Mouse (Mus musculus) neutrophil, adult 5-6 weeks (primary cell): ENCODE measurements around the gene Slc19a1. TPM values are rescaled to one million over a fixed set of nuclear protein-coding genes. Genes with fewer than 3 reads are reported as not detected.

Experiments
- ATAC-seq: fragments of 151-379, 151-347 bp; 2 replicates; pipeline ENCODE4 v1.8.0; 2017; ENCODE audit warnings: mild to moderate bottlenecking, moderate TSS enrichment; ENCODE audit not compliant: insufficient number of reproducible peaks, poor library complexity, low FRiP score, severe bottlenecking; ENCODE audit errors: extremely low read depth
- total RNA-seq: library from RNA; stranded (forward); fragments of 200-1000 nt; gene quantifications from 2 replicates; pipeline ENCODE4 v1.2.3, GENCODE M21; 2017

Gene Slc19a1
- total RNA-seq, 1 experiment from 2014 or later = 3.6 TPM

DNA sequence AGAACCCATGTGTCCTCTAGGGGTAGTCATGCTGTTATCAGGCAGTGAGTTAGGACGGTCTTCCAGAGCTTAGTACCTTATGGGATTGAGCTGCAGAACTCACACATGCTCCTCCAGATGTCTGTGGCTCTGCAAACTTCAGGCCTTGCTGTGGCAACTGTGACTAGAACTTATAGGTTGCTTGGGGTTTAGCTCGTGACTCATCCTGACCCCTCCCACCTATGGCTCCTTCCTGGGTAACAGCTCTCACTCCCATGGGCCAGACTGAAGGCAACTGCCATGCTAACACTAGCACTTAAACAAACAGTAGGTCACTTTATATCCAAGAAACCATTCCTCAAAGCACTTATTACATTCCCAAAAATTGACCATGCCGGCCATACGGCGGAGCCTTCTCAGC is 1.4 kb upstream of the Slc19a1 start:
- no peak for ATAC-seq

DNA sequence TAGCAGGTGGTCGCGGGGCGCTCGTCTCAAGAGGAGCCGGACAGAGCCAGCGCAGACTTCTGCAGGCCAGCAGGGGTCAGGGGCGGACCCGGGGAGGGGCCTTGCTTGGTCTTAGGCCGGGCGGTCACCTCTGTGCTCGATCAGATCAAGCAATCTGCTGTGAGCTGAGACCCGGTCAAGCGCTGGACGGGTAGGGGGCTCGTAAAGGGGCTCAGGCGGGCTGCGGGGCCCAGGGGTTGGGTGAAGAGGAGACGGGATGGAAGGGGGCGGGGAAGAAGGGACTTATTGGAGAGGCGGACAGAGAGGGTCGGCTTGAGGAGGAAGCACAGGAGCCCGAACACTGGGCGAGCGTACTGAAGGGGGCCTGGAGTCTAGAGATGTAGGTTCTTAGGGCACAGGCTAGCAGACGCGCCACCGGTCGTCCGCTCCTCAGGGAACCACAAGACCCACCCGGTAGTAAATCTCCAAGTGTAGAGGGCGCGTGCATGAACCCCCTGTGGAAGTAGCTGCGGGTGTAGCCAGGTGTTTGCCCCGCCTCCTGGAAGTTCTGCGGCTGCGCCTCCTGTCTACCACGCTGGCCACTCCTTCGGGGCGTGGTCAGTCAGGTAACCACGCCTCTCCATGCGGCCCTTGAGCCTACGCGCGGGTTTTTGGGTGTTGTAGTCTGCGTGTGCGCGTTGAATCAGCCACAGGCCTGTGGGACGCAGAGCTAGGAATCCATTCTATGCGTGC is 716 bp downstream of the Slc19a1 start:
- peak; percentile 88 for ATAC-seq

- no peak; the same call in 1 of the 2 replicates for ATAC-seq
These were observed 1.4 kb downstream of the Slc19a1 start for GRCm38 (mm10) chr10:77033323-77034025.

- ATAC-seq = no peak
These were observed 3.4 kb downstream of the Slc19a1 start for GRCm38 (mm10) chr10:77035487-77035886.

DNA sequence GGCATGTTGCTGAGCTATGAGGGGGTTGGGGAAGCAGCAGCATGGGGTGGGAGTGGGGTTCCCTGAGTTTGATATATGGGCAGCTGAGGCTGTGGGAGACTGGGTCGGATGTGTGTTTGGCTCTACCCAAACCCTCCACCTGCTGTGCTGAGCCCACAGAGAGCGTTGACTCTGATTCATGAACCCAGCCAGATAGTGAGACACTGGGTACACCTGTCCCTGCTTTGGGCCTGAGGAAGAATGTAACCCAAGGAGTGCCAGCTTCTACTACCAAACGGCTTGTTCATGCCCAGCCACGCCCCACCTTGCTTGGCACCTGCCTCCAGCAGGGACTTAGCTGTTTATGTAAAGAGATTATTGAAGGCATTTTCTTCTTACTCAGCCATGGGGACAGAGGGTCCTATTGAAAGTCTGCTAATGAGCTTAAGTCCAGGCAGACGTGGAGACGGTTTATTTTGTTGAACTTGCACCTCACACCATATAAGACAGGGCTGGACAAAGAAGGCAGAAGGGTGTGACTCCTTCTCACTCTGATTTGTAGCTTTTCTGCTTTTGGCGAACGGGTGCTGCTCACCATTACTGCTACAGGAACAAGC is 6.6 kb downstream of the Slc19a1 start:
- ATAC-seq = no peak

DNA sequence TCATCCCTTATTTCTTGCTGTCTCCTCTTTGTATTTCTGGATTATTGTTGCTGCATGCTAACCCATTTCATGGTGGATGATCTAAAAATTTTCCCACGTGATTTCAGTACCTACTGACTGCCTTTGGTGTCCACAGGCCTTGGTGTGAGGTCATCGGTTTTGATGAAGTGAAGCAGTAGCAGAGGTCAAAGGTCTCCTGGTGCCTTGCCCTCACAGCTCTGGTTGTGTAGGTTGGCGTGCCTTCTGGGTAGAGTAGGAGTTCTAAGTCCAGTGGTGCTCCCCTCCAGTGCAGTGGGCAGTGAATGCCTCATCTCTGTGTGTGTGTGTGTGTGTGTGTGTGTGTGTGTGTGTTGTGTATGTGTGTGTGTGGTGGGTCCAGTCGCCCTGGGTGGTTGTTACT is 16.2 kb downstream of the Slc19a1 start:
- ATAC-seq = no peak

- ATAC-seq = no peak
These were observed 16.6 kb downstream of the Slc19a1 start for GRCm38 (mm10) chr10:77048606-77049005.

DNA sequence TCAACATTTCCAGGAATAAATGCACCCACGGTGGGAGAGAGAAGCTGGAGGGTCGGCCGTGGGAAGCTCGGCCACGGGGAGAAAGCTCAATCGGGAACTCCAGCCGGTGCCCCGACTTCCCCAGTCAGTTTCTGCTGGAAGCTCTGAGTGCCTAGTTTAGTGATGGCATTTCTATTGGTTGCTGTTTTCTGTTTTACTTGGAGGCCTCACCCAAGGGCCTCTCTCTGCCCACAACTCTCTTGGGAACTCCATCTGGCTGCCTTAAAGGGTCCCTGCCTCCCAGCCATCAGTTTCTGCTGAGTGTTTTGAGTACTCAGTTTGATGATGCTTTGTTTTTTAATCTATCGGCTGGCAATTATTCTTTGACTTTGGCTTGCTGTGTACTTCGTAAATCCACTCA is 24.7 kb downstream of the Slc19a1 start:
- ATAC-seq = no peak

- no peak for ATAC-seq
These were observed 29.4 kb downstream of the Slc19a1 start for GRCm38 (mm10) chr10:77061426-77061825.

- no peak for ATAC-seq
These were observed 30.5 kb downstream of the Slc19a1 start for GRCm38 (mm10) chr10:77062393-77063010.

DNA sequence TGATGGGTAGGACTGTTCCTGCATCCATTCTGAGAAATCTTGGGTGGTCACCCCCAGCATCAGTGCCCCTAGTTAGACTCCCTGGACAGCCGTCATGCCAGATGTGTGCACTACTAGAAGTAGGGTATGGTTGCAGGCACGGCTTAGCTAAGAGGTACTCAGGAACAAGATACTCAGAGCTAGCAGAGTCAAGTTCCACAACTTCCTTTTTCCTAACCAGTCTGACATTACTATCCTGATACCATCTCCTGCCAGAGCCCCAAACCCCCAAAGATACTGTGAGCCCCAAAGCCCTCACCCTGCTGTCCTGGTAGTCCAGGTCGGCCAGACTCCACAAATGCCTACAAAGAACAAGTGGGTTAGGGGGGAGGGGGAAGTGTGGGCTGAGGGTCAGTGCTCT is 32.2 kb downstream of the Slc19a1 start:
- ATAC-seq = no peak

GRCm38 (mm10) chr10:77064659-77065058 is 32.6 kb downstream of the Slc19a1 start:
- no peak for ATAC-seq

GRCm38 (mm10) chr10:77068469-77068868 is 36.4 kb downstream of the Slc19a1 start:
- no peak for ATAC-seq

DNA sequence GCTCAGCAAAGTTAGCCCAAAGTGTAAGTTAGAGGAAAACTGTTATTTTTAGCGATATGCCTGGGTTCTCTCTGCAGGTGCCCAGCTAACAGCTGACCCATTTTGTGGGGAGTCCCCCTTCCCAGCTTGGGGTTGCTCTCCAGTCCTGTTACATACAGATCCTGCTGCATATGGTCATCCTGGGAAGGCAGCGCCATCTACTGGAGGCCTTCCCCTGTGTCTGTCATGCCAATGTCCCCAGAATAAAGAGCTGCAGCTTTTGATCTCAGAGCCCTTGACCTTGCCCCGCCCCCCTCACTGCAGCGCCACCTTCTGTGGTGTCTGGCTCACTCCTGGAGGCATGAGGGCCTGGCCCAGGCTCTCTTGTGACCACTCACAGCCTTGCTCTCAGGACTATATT is 38.0 kb downstream of the Slc19a1 start:
- no peak for ATAC-seq

GRCm38 (mm10) chr10:77074276-77074974 is 42.4 kb downstream of the Slc19a1 start:
- no peak for ATAC-seq

DNA sequence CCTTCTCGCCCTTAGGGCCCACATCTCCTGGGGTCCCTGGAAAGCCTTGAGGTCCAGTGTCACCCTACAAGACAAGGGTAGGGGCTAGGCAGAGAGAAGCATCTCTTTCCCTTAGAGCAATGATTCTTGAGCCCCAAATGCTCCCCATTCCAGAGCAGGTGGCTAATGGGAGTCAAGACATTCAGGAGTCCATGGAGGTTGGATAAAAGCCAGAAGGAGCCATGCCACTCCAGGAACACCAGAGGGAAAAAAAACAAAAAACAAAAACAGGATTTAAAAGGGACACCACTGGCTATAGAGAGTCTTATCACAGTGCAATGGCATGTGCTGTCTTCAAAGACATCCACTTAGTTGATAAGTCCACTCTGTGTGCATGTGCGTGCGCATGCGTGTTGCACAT is 46.4 kb downstream of the Slc19a1 start:
- no peak for ATAC-seq

DNA sequence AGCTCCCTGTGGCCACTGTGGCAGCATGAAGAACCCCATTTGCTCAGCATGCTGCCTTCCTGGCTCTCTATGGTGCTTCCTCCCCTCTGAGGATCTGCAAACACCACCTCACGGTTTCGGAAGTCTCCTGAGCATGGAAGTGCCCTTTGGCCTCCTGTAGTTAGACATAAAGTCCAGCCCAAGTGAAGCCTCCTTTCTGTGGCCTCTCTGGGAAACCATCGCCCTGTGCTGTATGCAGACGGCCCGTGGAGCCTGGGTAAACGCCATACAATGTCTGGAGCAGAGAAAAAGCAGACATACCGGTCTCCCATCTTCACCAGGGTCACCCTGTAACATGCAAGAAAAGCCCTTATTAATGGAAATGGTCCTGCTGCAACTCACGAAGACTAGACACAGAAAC is 46.9 kb downstream of the Slc19a1 start:
- no peak for ATAC-seq

DNA sequence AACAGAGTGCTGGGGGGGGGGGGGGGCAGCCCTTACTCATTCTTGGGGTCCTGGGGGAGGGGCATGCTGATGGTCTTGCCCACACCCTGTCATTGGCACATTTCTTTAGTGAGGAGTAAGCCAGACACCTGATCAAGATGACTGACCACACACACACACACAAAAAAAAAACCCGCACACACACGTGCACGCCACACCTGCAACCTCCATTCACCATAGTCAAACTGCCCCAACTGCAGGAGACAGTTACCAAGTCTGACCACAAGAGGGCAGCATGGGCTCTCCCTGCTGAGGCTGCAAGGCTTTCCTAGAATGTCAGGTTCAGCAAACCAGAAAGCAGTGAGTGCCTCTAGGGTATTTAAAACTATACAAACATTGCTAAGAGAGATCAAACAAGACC is 50.4 kb downstream of the Slc19a1 start:
- 0 out of 2 replicates have a peak, but pooled peaks have one; percentile 17 for ATAC-seq

- ATAC-seq = no peak
These were observed 50.9 kb downstream of the Slc19a1 start for GRCm38 (mm10) chr10:77082921-77083320.
